Mouse (Mus musculus): ENCODE results near the gene Foxp1.

Gene Foxp1

GRCm38 (mm10) chr6:99206437-99206870 is 316.1 kb downstream of the Foxp1 start:
- DNase-seq (ENCODE audit: low spot score), result no peak

- no peak for DNase-seq (ENCODE audit: low spot score)
Observed at GRCm38 (mm10) chr6:99205587-99206436, 316.7 kb downstream of the Foxp1 start.

DNA sequence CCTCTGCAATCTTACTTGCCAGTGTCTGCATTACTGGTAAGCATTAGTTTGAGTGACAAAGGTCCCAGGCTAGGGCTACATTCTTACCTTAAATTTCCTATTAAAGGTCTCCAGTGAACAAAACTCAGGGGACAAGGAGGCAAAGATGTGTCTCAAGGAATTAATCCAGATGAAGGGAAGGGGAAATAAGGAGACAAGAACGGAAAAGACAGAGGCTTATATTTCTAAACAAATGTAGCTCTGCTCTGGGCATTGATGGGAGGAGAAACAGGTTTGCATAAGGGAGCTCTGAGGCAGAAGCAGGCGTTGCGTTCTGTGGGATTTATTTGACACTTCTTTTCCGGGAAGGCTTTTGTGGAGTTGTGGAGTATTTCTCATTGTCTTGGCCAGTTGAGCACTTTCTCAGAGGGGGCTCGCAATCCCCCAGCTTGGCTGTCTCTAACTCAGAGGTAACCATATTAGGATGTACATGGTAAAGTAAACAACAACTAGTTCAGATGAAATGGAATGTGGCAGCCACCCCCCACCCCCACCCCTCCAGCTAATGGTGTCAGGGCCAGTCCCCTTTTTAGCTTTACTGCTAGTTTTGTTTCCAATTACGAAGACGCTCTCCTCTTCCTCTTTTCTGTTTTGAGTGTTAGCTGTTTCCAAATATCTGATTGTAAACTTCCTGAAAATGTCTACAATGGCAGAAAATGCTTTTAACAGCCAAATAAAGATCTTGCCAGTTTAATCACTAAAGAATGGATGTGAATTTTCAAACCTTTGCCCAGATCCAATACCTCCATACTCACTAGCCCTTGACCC is 317.5 kb downstream of the Foxp1 start:
- DNase-seq (ENCODE audit: low spot score), result no peak

DNA sequence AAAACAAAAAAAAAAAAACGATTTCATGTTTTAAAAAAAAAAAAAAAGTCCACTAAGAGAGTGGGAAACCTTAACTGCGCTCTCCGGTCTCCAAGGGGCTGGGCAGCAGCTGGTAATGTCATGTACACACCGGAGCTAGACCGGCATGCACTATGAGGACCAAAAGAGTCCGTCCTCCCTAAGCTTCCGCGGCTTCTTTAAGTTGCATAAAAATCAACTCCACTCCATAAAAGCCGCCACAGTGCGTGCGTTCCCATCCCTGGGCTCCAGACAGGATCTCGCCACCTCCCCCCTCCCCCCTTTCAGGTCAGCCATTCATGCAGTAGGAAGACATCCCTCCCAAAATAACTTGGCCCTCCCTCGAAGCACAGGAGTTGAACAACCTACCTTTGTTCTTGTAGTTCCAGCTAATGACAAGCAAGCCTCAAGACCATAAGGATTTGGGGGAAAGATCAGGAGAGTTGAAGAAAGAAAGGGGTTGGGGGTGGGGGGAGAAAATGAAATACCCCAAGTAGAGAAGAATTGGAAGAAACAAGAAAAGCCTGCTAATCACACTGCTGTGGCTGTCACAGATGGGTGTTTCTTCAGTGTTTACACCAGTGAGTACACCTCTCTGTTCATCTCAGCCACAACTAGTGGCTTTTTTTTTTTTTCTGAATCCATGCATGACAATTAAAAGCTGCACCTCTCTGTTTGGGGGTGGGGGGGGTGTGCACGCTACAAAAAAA is 318.3 kb downstream of the Foxp1 start:
- no peak for DNase-seq (ENCODE audit: low spot score)

DNA sequence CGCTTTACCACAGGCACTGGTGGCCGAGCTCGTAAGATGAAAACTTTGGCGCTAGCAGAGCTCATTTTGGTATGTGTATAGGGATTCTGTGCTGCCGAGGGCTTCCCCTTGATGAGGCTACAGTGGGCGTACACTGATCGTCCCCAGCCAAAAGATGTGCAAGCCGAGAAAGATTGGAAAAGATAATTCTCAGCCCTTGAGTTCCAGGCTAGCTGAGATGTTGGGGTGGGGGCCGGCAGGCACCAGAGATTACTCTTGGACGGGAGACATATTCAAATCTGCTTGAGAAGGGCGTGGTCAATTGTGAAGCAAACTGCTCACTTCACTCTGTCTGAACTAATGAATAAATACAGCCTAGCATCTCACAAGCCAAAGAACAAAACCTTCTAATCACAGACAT is 319.3 kb downstream of the Foxp1 start:
- DNase-seq (ENCODE audit: low spot score), result no peak

DNA sequence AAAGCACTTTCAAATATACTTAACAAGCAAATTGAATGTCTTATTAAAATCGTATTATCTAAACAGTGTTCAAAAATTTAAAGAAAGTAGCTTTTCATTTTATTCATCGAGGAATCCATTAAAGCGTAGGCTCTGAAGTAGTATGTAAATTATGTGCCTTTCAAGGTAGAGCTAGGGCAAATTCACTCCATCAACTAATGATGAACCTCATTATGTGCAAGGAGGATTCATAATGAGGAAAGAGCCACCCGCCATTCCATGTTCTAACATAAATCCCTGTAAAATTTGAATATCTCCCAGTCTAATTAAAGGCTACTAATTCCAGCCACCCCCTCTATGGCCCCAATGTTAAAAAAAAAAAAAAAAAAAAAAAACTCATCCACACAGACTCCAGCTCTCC is 319.7 kb downstream of the Foxp1 start:
- no peak for DNase-seq (ENCODE audit: low spot score)

DNA sequence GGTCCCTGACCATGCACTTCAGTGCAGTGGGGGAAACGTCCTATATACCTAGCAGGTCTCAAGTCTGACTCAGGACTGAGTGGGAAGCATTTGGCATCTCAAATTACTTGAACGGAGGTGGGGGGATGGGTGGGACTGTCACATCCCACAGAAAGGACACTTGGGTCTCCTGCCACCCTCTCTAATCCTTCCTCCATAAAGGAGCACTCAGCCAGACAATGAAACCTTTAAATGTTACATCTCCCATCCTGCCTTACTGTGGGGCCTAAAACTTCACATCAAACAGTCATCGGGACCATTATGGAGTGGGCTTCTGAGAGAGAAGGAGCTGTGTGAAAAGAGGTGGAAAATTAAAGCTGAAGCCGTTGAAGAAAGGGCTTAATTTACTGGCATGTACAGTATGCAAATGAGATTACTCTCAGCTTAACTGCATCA is 321.2 kb downstream of the Foxp1 start:
- DNase-seq (ENCODE audit: low spot score), result no peak

- no peak for DNase-seq (ENCODE audit: low spot score)
Observed at GRCm38 (mm10) chr6:99200656-99201055, 321.9 kb downstream of the Foxp1 start.

DNA sequence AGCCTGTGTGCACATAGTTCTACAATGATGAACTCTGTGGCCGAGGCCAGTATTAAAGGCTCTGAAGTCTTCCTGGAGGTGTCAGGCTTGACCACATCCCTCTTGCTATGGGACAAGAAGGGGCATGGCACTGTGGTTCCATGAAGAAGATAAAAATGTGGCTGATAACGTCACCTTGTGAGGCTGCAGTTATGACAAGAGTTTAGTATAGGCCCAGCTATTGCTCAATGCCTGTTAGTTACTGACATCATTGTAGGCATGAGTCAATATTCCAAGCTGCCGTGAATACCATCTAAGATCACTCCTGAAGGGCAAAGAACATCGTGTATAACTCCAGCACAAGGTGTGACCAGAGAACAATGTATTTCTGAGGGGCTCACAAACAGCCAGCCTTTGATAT is 323.2 kb downstream of the Foxp1 start:
- no peak for DNase-seq (ENCODE audit: low spot score)

GRCm38 (mm10) chr6:99193697-99194096 is 328.8 kb downstream of the Foxp1 start:
- no peak for DNase-seq (ENCODE audit: low spot score)

DNA sequence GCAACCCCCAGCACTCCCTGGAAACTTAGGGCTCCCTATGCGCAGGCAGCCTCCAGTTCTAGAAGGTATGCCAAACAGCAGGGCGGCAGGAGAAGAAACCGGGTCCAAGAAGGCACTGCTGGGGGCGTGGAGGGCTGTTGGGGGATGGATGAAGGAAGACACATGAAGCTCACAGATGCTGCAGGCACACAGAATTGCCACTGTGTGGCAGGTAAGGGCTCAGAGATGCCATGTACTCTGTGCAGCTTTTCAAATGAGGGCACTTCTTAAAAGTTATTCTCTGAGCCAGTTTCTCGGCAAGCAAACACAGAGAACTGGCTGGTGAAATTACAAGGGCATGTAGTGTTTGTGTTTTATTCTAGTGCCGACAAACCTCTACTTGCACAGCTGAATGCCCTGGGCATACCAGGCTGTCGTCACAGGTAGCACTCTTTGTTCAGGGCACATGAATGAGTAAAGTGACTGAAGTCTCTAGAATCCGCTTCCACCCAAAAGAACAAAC is 330.8 kb downstream of the Foxp1 start:
- no peak for DNase-seq (ENCODE audit: low spot score)

GRCm38 (mm10) chr6:99191041-99191635 is 331.4 kb downstream of the Foxp1 start:
- no peak for DNase-seq (ENCODE audit: low spot score)

DNA sequence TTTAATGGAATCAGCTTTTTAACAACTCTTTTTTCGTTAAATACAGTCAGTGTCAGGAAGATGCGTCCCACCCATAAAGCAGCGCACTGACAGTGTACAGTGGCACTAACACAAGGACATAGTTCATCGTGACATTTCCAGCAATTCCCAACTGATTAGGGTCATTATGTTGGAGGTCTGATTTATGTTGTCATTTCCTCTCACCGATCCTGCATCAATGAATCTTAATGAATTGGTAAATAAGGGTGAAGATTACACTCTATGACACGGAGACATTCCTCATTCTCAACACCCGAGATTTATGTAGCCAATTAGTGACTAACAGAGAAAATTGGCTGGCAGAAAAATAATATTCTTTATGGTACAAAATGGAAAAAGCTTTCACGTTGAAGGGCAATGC is 332.6 kb downstream of the Foxp1 start:
- no peak for DNase-seq (ENCODE audit: low spot score)

- DNase-seq (ENCODE audit: low spot score), result no peak
Observed at GRCm38 (mm10) chr6:99188366-99189216, 333.9 kb downstream of the Foxp1 start.

DNA sequence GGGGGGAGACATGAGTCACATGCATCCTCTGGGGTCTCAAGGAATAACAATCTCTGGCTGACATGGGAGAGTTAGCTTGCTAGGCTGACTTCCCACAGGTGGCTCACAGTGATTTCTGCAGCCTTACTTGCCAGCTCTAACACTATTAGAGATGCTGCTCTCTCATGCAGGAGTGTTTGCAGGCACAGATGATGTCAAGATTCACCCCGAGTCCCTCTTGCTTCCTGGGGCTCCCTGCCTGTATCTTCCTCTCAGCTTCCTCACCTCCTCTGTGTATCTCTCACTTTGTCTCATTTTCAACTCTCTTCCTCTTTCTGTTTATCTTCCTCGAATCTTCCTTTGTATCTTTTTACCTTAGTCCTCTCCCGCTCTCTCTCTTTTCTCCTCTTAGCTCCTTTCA is 334.6 kb downstream of the Foxp1 start:
- no peak for DNase-seq (ENCODE audit: low spot score)

- no peak for DNase-seq (ENCODE audit: low spot score)
Observed at GRCm38 (mm10) chr6:99187415-99187814, 335.1 kb downstream of the Foxp1 start.

DNA sequence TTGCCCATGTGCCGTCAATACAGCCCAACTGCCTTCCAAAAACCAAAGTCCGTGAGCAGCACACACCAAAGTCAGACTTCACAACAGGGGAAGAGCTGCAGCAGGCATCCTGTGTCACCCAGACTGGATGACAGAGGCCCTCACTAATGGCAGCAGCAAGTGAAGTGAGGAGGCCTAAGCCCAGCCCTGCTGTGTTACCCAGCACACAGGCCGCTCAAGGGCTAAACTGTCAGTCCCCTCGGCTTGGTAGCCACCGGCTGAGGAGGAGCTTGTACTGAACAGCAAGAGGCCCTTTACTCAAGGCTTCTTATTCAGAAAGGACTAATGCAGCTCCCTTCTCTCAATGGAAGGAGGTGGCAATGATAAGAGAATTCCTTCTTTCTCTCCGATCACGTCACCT is 336.0 kb downstream of the Foxp1 start:
- no peak for DNase-seq (ENCODE audit: low spot score)

DNA sequence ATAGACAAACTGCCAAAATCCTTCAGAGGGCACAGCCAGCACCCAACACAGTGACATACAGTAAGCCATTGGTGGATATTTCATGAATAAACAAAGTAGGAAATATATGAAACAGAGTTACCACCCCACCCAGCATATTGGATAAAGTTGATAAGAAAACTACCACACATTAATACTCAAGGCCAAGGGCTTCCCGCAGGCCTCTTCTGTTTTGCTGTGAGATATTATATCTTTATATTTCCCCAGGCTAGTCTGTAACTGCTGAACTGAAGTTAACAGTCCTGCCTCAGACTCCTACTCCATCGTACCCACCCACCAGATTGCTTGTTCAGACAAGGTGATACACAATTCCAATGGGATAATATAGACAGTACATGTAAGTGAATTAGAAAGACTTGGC is 336.7 kb downstream of the Foxp1 start:
- no peak for DNase-seq (ENCODE audit: low spot score)

GRCm38 (mm10) chr6:99184051-99184450 is 338.5 kb downstream of the Foxp1 start:
- DNase-seq (ENCODE audit: low spot score), result no peak

- DNase-seq (ENCODE audit: low spot score), result no peak
Observed at GRCm38 (mm10) chr6:99182777-99183176, 339.7 kb downstream of the Foxp1 start.

DNA sequence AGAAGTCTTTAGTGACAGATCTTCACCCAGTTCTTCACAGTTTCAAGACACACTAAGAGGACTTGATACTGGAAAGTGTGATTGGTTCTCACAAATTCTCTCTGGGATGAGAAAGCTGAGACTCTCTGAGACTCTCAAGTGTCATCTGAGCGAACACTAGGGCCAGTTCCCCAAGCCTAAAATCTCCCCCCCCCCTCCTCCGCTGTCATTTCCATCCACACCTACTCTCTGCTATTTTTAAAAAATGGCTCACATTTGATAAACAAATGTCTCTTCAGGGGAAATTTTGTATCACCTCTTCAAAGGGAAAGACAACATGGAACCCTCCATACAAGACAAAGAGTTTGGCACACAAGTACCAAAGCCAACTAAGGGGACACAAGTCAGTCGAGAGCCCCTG is 346.3 kb downstream of the Foxp1 start:
- no peak for DNase-seq (ENCODE audit: low spot score)

Data from spleen, adult 12 weeks (tissue).